Mouse (Mus musculus) spleen, adult 12 weeks (tissue): ENCODE measurements around the gene Ppp2r2c.
A peak's percentile ranks its signal among the peaks of the same experiment; 100 is the strongest.
"Not testable (repeated sequence)": the region's sequence is repeated elsewhere in the genome, so short reads cannot be mapped to it uniquely, and the experiment has no call there.

Experiments used
- DNase-seq: peaks from one replicate; pipeline ENCODE4 v3.0.0; 2022; ENCODE audit warnings: low spot score

Gene Ppp2r2c

GRCm38 (mm10) chr5:36933383-36933782 is 65.1 kb downstream of the Ppp2r2c start:
- no peak for DNase-seq

- no peak for DNase-seq
Measured at GRCm38 (mm10) chr5:36935486-36936473, 67.5 kb downstream of the Ppp2r2c start.

- DNase-seq = no peak
Measured at GRCm38 (mm10) chr5:36936548-36936947, 68.2 kb downstream of the Ppp2r2c start.

GRCm38 (mm10) chr5:36938021-36938420 is 69.7 kb downstream of the Ppp2r2c start:
- no peak for DNase-seq

- DNase-seq = not testable (repeated sequence)
Measured at GRCm38 (mm10) chr5:36938991-36939390, 70.7 kb downstream of the Ppp2r2c start.

- DNase-seq = no peak
Measured at GRCm38 (mm10) chr5:36942446-36942845, 74.1 kb downstream of the Ppp2r2c start.

GRCm38 (mm10) chr5:36944552-36944951 is 76.2 kb downstream of the Ppp2r2c start:
- DNase-seq = no peak

- no peak for DNase-seq
Measured at GRCm38 (mm10) chr5:36945102-36945701, 76.9 kb downstream of the Ppp2r2c start.

- no peak for DNase-seq
Measured at GRCm38 (mm10) chr5:36945713-36946112, 77.4 kb downstream of the Ppp2r2c start.

GRCm38 (mm10) chr5:36946445-36946844 is 78.1 kb downstream of the Ppp2r2c start:
- no peak for DNase-seq

GRCm38 (mm10) chr5:36948831-36949230 is 80.5 kb downstream of the Ppp2r2c start:
- peak; percentile 44 for DNase-seq

GRCm38 (mm10) chr5:36950871-36951270 is 82.6 kb downstream of the Ppp2r2c start:
- no peak for DNase-seq

- DNase-seq = no peak
Measured at GRCm38 (mm10) chr5:36952311-36952710, 84.0 kb downstream of the Ppp2r2c start.

GRCm38 (mm10) chr5:36955366-36955765 is 87.1 kb downstream of the Ppp2r2c start:
- no peak for DNase-seq

- peak; percentile 23 for DNase-seq
Measured at GRCm38 (mm10) chr5:36958837-36959236, 90.5 kb downstream of the Ppp2r2c start.

- no peak for DNase-seq
Measured at GRCm38 (mm10) chr5:36960501-36960900, 92.2 kb downstream of the Ppp2r2c start.

- DNase-seq = no peak
Measured at GRCm38 (mm10) chr5:36971587-36971986, 103.3 kb downstream of the Ppp2r2c start.

GRCm38 (mm10) chr5:36975336-36975735 is 107.0 kb downstream of the Ppp2r2c start:
- DNase-seq = no peak

GRCm38 (mm10) chr5:36977809-36978208 is 109.5 kb downstream of the Ppp2r2c start:
- DNase-seq = no peak

- DNase-seq = no peak
Measured at GRCm38 (mm10) chr5:36979001-36979400, 110.7 kb downstream of the Ppp2r2c start.

- DNase-seq = no peak
Measured at GRCm38 (mm10) chr5:36979631-36980030, 111.3 kb downstream of the Ppp2r2c start.

- no peak for DNase-seq
Measured at GRCm38 (mm10) chr5:36982271-36982670, 114.0 kb downstream of the Ppp2r2c start.

- DNase-seq = no peak
Measured at GRCm38 (mm10) chr5:36986617-36987016, 118.3 kb downstream of the Ppp2r2c start.
